Mouse (Mus musculus): ENCODE measurements at regions not wholly inside any gene's neighbourhood (a gene's known extent, or its start where the extent isn't known, plus 50 kb on each side); places are given as distances from the start of the nearest gene placed in this dataset.

DNA sequence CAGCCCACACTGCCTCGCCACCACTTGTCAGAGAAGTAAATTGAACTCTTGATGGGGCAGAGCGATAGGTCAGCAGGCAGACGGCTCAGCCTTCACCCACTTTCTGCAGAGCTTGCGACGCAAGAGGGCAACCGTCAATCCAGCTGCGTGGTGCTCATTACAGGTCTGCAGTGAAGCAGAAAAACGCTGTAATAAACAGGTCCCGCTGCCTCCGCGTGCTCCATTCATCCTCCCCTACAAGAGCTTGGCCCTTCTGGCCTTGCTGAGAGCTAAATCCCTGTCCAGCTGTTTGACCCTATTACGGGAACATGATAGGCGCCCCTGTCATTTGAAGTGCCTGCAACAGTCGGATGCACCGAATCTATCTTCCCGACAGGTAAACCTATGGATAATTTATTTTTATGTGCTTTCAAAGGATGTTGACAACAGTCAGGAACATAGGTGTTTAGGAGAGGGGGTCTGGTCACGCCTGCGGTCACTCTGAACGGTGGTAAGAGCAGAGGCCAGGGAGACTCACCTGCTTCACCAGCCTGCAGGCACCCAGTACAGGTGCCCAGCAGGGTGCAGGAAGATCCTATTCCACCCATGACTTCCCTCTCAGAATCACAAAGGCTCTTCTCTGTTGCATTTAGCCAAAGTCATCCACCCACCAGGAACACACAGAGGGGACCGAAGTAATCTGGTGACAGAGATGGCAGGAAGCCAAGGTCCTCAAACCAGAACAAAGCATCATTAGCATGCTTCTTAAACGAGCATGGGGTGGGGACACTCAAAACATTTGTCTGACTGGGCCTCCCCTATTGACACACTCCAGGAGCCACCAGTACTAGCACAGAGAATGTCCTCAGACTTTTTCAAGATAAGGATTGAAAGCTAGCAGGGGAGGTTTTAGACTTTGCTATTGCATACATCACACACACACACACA lies 464.1 kb upstream of the Mgmt start:
- ATAC-seq (replicated peaks; ENCODE audit: insufficient number of reproducible peaks, low FRiP score, low TSS enrichment, poor library complexity, severe bottlenecking), result no peak

DNA sequence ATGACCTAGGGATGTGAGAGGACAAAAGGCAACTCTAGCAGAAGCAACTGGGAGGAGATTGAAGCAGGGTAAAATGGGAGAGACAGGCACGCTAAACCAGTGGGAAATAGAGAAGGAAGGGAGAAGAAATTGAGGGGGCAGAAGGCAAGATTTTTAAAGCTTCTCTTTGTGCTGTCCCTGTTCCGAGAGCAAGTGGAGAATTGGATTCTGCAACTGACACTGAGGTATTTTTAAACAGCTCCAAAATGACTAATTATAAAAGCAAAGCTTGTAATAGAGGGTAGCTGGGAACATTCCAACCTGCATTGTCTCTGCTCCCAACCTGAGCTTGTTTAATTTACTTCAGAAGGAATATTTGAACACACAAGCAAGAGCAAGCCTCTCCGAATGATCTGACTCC lies 460.7 kb upstream of the Mgmt start:
- ATAC-seq (replicated peaks; ENCODE audit: insufficient number of reproducible peaks, low FRiP score, low TSS enrichment, poor library complexity, severe bottlenecking), result no peak

GRCm38 (mm10) chr7:136434510-136434909 lies 459.9 kb upstream of the Mgmt start:
- ATAC-seq (replicated peaks; ENCODE audit: insufficient number of reproducible peaks, low FRiP score, low TSS enrichment, poor library complexity, severe bottlenecking), result no peak

DNA sequence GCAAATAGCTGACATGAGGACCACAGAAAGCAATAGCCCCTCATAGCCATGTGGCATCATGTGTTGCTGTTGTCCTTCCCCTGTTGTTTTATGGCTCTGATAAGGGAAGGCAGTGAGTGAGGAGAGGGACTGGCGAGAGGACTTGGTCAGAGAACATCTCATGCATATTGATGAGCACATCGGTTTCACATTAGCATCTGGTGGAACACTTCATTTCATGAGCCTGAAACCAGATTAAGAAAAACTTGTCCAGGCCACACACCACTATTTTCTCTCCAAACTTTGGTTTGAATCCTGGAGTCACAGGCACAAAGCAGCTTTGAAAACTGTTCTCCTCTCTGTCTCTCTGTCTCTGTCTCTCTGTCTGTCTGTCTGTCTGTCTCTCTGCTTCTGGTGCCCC lies 451.0 kb upstream of the Mgmt start:
- no peak for ATAC-seq (replicated peaks; ENCODE audit: insufficient number of reproducible peaks, low FRiP score, low TSS enrichment, poor library complexity, severe bottlenecking)

GRCm38 (mm10) chr7:136445091-136445490 lies 449.3 kb upstream of the Mgmt start:
- no peak for ATAC-seq (replicated peaks; ENCODE audit: insufficient number of reproducible peaks, low FRiP score, low TSS enrichment, poor library complexity, severe bottlenecking)

DNA sequence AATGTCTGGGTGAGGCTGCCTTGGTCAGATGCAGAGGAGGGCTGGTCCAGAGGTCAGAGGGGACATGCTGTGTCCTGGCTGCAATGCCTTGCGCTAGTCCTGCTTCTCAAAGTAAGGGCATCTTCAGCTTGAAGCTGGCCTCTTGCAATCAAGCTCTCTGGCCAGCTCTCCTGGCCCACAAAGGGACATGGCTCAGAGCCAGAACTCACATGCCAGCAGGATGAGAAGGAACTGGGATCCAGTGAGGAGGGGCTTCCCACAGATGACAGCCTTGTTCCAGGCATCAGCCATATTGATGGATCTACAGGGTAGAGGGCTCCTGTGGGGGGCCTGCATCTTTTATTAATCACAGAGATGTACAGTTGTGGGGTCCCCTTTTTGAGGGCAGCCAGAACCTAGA lies 445.1 kb upstream of the Mgmt start:
- no peak for ATAC-seq (replicated peaks; ENCODE audit: insufficient number of reproducible peaks, low FRiP score, low TSS enrichment, poor library complexity, severe bottlenecking)

GRCm38 (mm10) chr7:136451672-136452361 lies 442.6 kb upstream of the Mgmt start:
- no peak for ATAC-seq (replicated peaks; ENCODE audit: insufficient number of reproducible peaks, low FRiP score, low TSS enrichment, poor library complexity, severe bottlenecking)

- ATAC-seq (replicated peaks; ENCODE audit: insufficient number of reproducible peaks, low FRiP score, low TSS enrichment, poor library complexity, severe bottlenecking), result no peak
These were observed 441.9 kb upstream of the Mgmt start for GRCm38 (mm10) chr7:136452561-136452960.

DNA sequence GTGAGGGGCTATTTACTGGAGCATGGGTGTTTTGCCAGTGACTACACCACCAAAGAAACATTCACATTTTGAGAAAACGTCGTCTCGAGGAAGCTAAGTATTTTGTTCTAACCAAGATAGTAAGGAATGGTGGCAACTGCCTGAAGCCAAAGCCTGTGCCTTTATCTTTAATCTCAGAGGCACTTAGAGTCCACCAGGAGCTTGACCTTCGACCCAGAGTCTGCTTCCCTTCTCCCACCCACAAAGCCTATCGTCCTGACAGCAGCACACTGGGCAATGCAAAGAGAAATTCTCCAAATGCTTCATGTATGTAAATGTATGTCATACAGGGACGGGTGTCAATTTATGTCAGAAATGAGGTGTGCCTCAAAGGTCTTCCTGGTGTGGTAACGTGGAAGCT lies 437.2 kb upstream of the Mgmt start:
- ATAC-seq (replicated peaks; ENCODE audit: insufficient number of reproducible peaks, low FRiP score, low TSS enrichment, poor library complexity, severe bottlenecking), result no peak

GRCm38 (mm10) chr7:136457867-136458448 lies 436.5 kb upstream of the Mgmt start:
- ATAC-seq (replicated peaks; ENCODE audit: insufficient number of reproducible peaks, low FRiP score, low TSS enrichment, poor library complexity, severe bottlenecking), result no peak

GRCm38 (mm10) chr7:136477135-136477534 lies 417.3 kb upstream of the Mgmt start:
- no peak for ATAC-seq (replicated peaks; ENCODE audit: insufficient number of reproducible peaks, low FRiP score, low TSS enrichment, poor library complexity, severe bottlenecking)

- no peak for ATAC-seq (replicated peaks; ENCODE audit: insufficient number of reproducible peaks, low FRiP score, low TSS enrichment, poor library complexity, severe bottlenecking)
These were observed 413.7 kb upstream of the Mgmt start for GRCm38 (mm10) chr7:136480641-136481202.

DNA sequence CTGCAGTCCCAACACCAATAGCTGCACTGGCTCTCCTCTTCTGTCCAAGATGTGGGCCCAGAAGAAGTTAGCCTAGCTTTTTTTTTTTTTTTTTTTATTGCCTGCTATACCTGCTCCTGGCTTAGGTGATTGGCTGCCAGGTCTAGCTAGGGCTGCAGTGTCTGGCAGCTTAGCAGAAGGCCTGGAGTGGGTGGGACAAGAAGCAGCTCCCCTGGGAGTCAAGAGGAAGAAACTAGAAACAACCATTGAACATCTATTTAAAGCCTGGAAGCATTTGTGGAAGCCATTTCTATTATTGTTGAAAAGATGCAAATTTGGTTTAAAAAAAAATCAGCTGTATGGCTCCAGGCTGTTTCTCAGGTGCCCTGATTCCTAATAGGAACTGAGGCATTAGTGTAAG lies 411.2 kb upstream of the Mgmt start:
- ATAC-seq (replicated peaks; ENCODE audit: insufficient number of reproducible peaks, low FRiP score, low TSS enrichment, poor library complexity, severe bottlenecking), result no peak

DNA sequence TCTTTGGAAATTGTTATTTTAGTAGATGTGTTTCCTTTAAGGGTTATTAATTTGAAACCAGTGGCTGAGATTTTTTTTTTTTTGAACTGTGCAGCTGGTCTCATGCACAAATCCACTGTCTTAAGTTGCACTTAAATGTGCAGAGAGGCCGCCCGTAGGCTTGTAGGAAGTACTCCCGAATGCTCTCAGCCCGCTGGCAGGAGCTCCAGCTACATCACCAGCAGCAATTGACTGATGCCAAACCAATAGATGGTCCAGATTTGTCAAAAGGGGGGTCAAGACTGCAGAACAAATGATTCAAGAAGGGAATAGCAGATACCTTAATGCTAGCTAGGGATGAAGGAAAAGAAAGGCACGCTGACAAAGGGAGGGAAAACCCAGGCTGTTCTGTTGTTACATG lies 406.9 kb upstream of the Mgmt start:
- ATAC-seq (replicated peaks; ENCODE audit: insufficient number of reproducible peaks, low FRiP score, low TSS enrichment, poor library complexity, severe bottlenecking), result no peak

GRCm38 (mm10) chr7:136494862-136495261 lies 399.6 kb upstream of the Mgmt start:
- ATAC-seq (replicated peaks; ENCODE audit: insufficient number of reproducible peaks, low FRiP score, low TSS enrichment, poor library complexity, severe bottlenecking), result no peak

DNA sequence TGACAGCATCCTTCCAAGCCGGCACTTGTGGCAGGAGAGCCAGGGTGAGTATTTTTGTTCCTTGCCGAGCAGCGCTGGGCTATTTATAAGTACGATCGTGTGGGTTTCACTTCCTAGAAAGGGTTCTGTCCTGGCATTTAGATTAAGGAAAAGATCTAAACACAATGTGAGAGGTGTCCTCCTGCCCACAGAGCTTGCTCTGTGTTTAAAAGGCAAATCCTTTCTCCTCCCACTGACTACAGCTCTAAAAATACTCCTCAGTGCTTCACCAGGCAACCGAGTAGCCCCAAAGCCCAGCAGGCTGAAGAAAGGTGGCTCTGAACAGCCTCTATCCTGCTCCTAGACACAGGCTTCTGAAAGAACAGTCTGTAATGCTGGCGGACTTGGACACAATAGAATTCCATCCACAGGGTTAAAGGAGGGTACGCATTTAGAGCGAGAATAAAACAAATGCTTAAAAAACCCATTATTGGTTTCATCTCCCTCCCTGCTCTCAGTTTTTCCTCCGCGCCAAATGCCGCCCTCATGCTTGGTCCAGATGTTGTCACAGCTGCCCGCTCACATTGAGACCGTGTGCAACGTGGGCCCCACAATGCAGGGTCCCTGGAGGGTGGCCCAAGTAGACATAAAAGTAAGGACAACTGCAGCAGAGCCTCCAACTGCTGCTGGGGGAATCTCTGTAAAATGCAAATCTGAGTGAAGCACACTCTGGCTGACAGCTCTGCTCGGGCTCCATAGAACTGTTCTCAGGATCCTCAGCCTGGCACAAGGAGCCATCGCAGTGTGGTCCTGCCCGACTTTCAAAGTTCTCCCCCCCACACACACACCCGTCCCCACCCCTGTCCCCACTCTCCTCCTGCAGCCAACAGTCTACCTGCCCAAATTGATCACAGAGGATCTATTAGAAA lies 397.8 kb upstream of the Mgmt start:
- no peak for ATAC-seq (replicated peaks; ENCODE audit: insufficient number of reproducible peaks, low FRiP score, low TSS enrichment, poor library complexity, severe bottlenecking)

DNA sequence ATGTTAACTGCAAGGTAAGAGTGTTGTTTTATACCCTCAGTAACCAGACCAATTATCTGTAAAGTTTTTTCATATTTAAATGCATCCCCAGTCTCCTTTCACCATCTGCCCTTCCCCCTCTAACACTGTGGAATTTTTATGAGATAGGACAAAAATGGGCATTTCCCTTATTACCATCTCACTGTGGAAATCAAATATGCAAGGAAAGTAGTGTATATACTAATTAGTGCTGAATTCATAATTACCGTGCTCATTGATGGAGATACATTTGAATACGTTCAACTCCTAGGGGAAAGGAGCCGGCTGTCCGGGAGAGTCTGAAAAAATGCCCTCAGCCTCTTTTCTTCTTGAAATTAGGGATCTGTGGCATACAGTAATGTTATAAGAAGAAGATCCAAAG lies 394.4 kb upstream of the Mgmt start:
- ATAC-seq (replicated peaks; ENCODE audit: insufficient number of reproducible peaks, low FRiP score, low TSS enrichment, poor library complexity, severe bottlenecking), result no peak

DNA sequence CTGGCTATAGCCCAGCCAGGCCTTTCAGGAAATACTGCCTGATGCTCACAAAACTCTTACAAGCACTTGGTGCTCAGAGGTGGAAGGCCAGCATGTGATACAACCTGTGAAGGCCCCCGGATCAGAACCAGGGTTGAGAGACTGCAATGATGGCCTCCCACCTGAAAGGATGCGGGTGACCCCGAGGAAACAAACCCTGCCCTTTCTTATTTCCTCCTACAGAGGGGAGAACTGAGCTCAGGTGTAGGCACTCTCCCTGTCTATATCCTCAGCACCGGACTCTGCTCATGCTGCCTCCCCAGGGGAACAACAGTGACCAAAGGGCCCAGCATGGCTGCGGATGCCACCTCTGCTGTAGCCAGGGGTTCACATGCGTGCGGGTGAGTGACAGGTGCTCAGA lies 393.3 kb upstream of the Mgmt start:
- no peak for ATAC-seq (replicated peaks; ENCODE audit: insufficient number of reproducible peaks, low FRiP score, low TSS enrichment, poor library complexity, severe bottlenecking)
